Mouse (Mus musculus): ENCODE measurements around the gene BC049715. TPM values are rescaled to one million over a fixed set of nuclear protein-coding genes. Genes with fewer than 3 reads are reported as not detected.

BC049715 gene
- total RNA-seq, 2 experiments from 2014 or later, result 2.0 to 2.6 TPM

GRCm38 (mm10) chr6:136807395-136808013 lies 19.9 kb upstream of the BC049715 start:
- intact Hi-C loops (cut with DNase I), result no loop called here
- no peak for DNase-seq

DNA sequence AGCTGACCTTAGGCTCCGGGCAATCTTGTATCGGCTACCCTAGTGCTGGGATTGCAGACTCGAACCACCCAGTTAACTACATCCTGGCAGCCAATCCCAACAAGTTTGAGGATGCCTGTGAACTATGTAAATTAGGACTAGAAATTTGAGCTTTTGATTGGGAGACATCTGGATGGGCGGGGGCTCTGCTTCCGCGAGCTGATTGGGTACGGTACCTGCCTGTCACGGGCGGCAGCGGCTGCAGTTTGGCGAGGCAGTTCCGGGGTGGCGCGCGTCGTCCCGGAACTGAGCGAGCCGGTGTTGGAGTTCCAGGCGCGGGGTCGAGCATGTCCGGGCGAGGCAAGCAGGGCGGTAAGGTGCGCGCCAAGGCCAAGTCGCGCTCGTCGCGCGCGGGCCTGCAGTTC lies 19.4 kb upstream of the BC049715 start, which contains the start of gene H2afj:
H2afj (plus strand) TSS at position 231 of the 404 bp plus-strand sequence.
- intact Hi-C loops (cut with DNase I), result no loop called here
- DNase-seq, result peak; percentile 97

- no peak for DNase-seq
- intact Hi-C loops (cut with DNase I), result no loop called here
Observed at GRCm38 (mm10) chr6:136808631-136809046, 18.8 kb upstream of the BC049715 start.

DNA sequence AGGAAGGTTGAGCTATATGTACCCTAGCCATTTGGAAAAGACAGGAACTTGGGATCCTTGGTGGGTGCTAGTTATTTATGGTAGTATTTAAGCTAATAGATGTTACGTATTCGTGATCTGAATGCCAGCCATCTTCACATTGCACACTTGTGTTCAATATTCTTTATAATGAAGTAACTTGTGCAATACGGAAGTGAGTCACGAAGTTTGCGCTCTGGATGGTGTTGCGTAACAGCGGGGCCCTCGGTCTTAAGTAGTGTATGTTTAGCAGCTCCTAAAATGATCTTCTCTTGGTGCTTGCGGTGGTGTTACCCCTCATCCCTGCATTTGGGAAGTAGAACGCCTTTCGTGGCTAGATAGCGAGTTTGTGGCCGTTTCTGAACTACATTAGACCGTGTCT lies 18.3 kb upstream of the BC049715 start:
- no peak for DNase-seq
- intact Hi-C loops (cut with DNase I), result no loop called here

DNA sequence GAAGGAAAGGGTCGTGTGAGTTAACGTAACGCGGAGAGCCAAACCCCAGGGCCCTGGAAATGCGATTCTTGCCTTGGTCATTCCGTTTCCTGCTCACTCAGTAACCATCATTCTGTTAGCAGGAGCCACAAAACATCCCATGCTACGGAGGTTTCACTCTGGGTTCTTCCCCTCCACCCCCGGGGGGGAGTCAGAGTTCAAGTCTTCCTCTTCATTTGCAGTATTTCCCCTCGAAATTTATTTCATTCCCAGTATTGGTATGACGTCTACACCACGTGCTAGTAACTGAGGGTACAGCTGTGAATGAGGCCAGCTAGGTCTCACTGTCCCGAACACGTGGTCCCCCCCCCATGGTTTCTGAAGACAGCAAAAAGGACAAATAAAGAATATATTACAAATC lies 17.8 kb upstream of the BC049715 start:
- intact Hi-C loops (cut with DNase I), result no loop called here
- DNase-seq, result no peak

GRCm38 (mm10) chr6:136811196-136811595 lies 16.2 kb upstream of the BC049715 start:
- intact Hi-C loops (cut with DNase I), result no loop called here
- no peak for DNase-seq

- intact Hi-C loops (cut with DNase I), result no loop called here
- DNase-seq, result no peak
Observed at GRCm38 (mm10) chr6:136813117-136813516, 14.3 kb upstream of the BC049715 start.

DNA sequence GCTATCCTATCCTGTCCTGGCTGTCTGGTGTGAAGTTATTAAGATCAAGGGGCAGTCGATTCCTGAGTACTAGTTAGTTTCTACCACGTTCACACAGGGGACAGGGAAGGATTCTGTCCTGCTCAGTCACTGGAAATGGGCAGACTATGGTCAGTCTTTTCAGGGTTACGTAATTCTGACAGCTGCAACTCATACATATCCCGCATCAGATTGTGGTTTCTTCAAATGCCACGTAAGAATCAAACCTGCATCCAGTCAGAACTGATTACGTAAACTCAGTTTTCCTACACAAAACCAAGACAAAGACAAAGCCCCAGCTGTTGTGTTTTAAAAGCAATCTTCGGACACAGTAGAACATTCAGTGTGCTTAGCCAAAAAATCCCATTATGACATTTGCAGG lies 12.0 kb upstream of the BC049715 start:
- intact Hi-C loops (cut with DNase I), result no loop called here
- DNase-seq, result no peak

- intact Hi-C loops (cut with DNase I), result no loop called here
- DNase-seq, result no peak
Observed at GRCm38 (mm10) chr6:136816826-136817225, 10.6 kb upstream of the BC049715 start.

DNA sequence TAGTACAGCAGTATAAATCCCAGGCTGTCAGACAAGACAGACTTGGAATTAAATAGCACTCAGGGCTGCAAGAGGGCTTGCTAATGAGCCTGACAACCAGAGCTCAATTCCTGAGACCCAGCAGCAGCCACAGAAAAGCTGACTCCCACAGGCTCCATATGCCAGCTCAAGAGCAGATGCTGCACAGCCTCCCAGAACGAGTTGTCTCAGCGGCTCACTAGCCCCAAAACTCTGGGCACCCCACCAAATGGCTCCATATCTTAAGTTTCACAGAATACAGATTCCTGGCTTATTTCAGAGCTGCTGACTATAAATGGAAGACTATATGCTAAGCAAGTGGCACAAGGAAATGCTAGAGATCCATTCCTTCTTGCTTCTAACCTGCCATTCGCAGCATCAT lies 9.9 kb upstream of the BC049715 start:
- intact Hi-C loops (cut with DNase I), result no loop called here
- no peak for DNase-seq

- no peak for DNase-seq
- intact Hi-C loops (cut with DNase I), result no loop called here
Observed at GRCm38 (mm10) chr6:136820381-136820780, 7.0 kb upstream of the BC049715 start.

- no peak for DNase-seq
- intact Hi-C loops (cut with DNase I), result no loop called here
Observed at GRCm38 (mm10) chr6:136821086-136821485, 6.3 kb upstream of the BC049715 start.

DNA sequence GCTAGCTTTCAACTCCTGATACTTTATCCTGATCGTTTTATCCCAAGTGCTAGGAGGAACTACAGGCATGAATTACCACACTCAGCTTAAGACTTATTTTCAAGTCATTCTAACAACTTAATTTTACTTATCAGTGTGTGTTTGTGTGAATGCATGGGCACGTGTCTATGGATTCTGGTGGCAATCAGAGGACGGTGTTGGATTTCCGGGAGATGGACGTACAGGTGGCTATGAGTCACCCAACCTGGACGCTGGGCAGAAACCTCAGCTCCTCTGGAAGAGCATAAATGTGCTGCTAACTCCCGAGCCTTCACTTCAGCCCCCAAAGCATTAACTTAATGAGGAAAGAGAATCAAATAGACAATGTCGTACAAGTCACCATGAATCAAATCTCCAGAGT lies 2.4 kb upstream of the BC049715 start:
- intact Hi-C loops (cut with DNase I), result no loop called here
- no peak for DNase-seq

- DNase-seq, result no peak
- intact Hi-C loops (cut with DNase I), result no loop called here
Observed at GRCm38 (mm10) chr6:136827116-136827515, 310 bp upstream of the BC049715 start.

- DNase-seq, result peak; percentile 97
- intact Hi-C loops (cut with DNase I), result no loop called here
Observed at GRCm38 (mm10) chr6:136827881-136828561, 595 bp downstream of the BC049715 start, which contains the start of gene Wbp11. Gene Wbp11 (minus strand): TSS chr6:136828233.

GRCm38 (mm10) chr6:136828681-136829080 lies 1.3 kb downstream of the BC049715 start:
- no peak for DNase-seq
- intact Hi-C loops (cut with DNase I), result no loop called here

- DNase-seq, result no peak
- intact Hi-C loops (cut with DNase I), result no loop called here
Observed at GRCm38 (mm10) chr6:136831712-136832111, 4.3 kb downstream of the BC049715 start.

DNA sequence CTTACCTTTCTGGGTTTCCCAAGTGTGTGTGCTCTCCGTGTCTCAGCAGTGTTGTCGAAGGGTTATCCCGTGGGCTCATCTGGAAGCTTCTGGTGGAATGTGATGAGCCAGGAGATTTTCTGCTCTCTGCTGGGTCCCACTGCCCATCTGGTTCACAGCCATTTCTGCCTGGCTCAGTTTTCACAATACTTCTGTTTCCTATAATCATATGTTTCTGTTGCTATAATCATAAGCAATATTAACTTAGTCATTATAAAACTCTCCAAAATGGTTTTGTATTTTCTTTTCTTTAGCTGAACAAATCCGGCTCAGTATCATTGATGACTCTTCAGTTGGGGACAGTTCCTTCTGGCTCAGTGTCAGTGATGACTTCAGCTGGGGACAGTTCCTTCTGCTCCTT lies 7.9 kb downstream of the BC049715 start, which contains the start of gene Smco3:
Smco3 (minus strand) TSS at position 101 of the 400 bp plus-strand sequence.
- intact Hi-C loops (cut with DNase I), result no loop called here
- no peak for DNase-seq

GRCm38 (mm10) chr6:136837323-136837722 lies 9.9 kb downstream of the BC049715 start:
- intact Hi-C loops (cut with DNase I), result no loop called here
- no peak for DNase-seq

- no peak for DNase-seq
- intact Hi-C loops (cut with DNase I), result no loop called here
Observed at GRCm38 (mm10) chr6:136844903-136845302, 17.5 kb downstream of the BC049715 start.

DNA sequence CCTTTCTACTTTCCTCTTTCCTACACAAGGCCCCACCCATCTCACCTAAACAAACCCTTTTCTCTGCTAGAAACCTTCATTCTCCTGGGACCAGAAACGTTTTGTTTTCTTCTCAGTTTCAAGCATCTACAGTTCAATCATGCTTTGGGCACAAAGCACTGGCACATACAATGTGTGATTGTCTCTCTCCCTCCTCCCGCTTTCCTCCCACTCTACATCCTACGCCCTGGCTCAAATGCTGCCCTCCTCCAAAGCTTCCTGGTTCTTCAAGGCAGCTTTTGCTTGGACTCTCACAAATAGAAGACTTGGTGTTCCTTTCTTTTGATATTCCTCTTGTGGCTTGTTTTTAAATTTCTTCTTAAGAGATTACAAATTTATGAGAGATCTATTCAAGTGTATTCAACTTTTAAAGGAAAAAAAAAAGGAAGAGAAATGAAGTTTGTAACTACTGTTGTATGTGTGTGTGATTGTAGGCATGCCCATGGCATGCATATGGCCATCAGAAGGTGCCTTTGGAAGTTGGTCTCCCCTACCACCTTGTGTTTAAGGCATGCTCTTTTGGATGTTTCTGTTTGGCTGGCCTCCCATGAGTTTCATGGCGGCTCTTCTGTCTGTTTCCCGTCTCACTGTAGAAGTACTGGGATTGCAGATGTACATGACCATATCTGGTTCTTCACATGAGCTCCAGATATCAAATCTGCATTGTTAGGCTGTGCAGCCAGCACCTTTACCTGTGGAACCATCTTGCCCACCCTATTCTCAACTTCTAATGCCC lies 18.5 kb downstream of the BC049715 start:
- intact Hi-C loops (cut with DNase I), result no loop called here
- no peak for DNase-seq

DNA sequence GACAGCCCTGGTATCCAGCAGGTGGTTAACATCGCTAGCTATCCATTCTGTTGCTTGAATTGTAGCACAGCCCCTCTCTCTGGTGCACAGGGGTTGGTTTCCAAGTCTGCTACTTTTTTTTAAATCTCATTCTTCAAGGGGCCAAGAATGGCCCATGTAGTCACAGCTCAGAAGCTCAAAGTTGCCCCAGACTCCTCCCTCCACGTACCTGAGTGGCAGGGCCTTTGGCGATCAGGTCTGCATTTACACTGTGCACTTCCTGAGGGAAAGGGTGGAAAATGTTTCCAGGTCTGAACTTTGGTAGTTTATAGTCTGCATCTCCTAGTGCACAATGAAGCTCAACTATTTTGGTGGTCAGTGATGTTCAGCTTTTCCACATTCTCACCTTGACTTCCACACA lies 19.8 kb downstream of the BC049715 start:
- intact Hi-C loops (cut with DNase I), result no loop called here

More for the DNA sequence above, 19.8 kb downstream of the BC049715 start:
- DNase-seq, result no peak
